Mouse (Mus musculus) left cerebral cortex, postnatal 36 days (tissue): ENCODE data around the gene Ager. TPM values are rescaled to one million over a fixed set of nuclear protein-coding genes. Genes with fewer than 3 reads are reported as not detected.

Experiments
- DNase-seq, 2 experiments: peaks; one replicate each; pipeline ENCODE4 v3.0.0; 2021 to 2022; ENCODE audit warnings: low spot score in 2 of 2, mixed read lengths in 1 of 2
- intact Hi-C: fragments of 180-260 bp; cut with DNase I; formaldehyde crosslinking; loops from one replicate; pipeline ENCODE4 v1.15.1; 2025
- total RNA-seq, 2 experiments: library from RNA; stranded (reverse); gene quantifications; 2 replicates each; pipeline ENCODE4 v1.2.3; 2021

Ager gene
- total RNA-seq, result under 1 TPM; 0.30 to 0.75 TPM

GRCm38 (mm10) chr17:34597566-34598095 is at the start of gene Ager:
Gene Ager (plus strand): TSS chr17:34597862.
- intact Hi-C loops, result loop anchor here (5.0 to 10.0 kb wide), 2 partner anchors 35 to 563 kb away; partner anchors contain the start of genes Col11a2, Rxrb and Slc39a7
- no peak for DNase-seq

- intact Hi-C loops, result no loop called here
- DNase-seq, result no peak
These were observed 48.5 kb upstream of the Ager start for GRCm38 (mm10) chr17:34549156-34549555.

DNA sequence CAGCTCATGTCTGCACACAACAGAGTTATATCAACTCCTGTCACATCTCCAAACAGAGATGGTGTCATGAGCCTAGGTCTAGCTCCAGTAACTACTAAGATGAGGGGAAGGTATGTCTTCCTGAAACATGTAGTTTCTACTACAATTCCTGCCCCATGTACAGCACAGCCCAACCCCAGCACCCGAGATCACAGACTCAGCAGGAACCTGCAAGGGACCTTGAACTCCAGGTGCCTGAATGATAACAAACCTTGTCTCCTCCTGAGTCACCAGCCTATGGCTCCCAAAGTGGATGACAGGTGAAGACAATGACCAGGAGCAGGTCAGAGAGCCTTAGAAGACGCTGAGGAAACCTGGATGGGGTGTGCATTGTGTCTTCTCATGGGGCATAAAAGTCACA is 47.8 kb upstream of the Ager start:
- no peak for DNase-seq
- intact Hi-C loops, result no loop called here

DNA sequence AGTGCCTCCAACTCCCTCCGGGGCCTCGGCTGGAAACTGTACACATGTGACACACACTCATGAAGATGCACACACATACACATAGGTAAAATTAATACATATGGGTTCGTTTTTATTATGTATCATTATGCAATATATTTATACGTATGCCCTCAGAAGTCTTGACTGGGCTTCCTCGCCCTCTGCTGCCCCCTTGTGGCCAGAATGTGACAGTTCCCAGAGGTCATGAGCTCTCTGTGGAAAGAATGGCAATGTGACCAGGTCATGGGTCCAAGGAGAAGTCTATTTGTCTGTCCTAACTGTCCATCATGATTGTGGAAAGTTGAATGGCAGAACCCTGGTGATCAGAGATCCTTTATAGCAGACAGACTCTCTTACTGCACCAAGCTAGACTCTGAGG is 42.2 kb upstream of the Ager start:
- DNase-seq, result peak; percentile 47 to 60
- intact Hi-C loops, result loop anchor here (5.0 kb wide), 1 partner anchor 113 kb away; no protein-coding TSS in a partner anchor

DNA sequence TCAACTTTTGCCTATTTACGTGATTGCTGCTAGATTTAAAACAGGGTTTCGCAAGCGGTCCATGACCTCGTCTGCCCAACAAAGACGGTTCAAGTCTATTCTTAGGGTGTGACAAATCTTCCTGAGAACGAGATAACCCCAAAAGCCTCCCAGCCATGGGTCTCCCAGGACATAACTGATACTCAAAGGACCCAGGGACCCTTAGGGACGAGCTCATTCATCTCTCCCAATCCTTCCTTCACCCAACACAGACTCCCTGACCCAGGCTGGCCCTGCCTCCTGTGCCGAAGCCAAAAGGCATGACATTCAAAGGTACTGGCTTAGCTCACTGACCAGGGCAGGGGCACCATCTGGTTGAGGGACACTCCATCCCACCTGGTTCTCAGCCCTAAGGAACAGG is 41.3 kb upstream of the Ager start:
- intact Hi-C loops, result loop anchor here (5.0 kb wide), 1 partner anchor 114 kb away; no protein-coding TSS in a partner anchor
- DNase-seq, result no peak

DNA sequence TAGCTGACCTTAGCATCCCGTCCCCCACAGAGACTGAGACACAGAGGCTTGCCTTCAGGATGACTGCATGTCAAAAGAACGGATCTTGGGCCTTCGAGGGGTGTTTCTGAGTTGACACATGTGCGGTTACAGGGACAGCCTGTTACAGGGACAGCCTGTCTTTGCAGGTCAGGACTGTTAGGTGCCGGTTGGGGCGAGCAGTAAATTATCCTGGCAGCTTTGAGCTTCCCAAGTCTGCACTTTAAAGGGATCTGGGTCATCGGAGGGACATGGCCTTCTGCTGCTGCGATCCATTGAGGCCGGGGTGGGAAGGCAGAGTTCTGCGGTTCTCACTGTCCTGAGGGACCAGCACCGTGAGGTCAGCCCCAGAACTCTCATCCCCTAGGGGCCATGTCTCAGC is 40.3 kb upstream of the Ager start:
- intact Hi-C loops, result loop anchor here (5.0 kb wide), 1 partner anchor 115 kb away; no protein-coding TSS in a partner anchor
- no peak for DNase-seq

DNA sequence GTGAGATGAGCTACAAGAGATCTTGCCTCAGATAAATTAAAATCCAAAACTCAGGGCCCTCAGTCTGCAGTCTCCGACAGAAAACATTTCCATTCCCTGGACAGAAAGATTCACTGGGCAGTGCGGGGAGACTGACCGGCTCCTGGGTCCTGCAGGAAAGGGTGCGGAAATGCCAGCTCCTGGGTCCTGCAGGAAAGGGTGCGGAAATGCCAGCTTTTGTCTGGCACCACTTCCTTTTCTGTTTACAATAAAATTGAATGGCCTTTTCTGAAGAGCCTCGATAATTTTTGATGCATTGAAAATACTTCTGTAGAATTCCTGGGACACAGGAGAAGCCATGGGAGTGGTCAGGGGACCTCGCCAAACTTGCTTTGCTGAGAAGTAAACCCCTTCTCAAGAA is 38.5 kb upstream of the Ager start:
- intact Hi-C loops, result loop anchor here (5.0 kb wide), 1 partner anchor 117 kb away; no protein-coding TSS in a partner anchor

DNA sequence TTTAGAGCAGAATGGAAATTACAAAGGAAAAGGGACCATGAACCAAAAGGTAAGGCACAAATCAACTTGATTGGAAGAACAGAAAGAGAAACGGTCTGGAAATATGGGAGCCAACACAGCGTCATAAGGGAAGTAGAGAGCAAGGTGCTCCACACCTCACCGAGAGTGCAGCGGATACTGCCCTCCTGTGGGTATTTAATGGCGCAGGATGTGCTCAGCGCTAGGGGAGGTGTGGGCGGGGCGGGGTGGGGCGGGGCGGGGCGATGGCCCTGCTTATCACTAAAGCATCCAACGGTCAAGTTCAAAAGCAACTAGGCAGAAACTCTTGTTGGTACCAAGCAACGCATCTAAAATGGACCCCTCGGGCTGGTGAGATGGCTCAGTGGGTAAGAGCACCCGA is 37.8 kb upstream of the Ager start:
- intact Hi-C loops, result loop anchor here (5.0 kb wide), 1 partner anchor 118 kb away; no protein-coding TSS in a partner anchor
- DNase-seq, result no peak

More for the DNA sequence above, 38.5 kb upstream of the Ager start:
- DNase-seq, result no peak

DNA sequence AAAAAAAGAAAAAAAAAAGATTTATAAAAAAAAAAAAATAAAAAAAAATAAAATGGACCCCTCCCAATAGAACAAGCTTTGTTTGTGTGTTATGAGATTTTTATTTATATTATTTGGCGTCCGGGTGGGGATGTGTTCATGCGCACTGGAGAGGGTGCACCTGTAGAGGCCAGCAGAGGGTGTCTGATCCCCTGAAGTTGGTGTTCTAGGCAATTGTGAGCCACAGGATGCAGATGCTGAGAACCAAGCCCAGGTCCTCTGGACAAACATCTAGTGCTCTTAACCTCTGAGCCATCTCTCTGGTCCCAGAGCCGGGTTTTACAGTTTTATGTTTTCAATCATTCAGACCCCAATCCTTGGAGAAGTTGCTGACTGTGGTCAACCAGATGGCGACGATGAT is 37.2 kb upstream of the Ager start:
- intact Hi-C loops, result no loop called here

GRCm38 (mm10) chr17:34561200-34561599 is 36.5 kb upstream of the Ager start:
- no peak for DNase-seq
- intact Hi-C loops, result no loop called here

More for the DNA sequence above, 37.2 kb upstream of the Ager start:
- DNase-seq, result no peak

DNA sequence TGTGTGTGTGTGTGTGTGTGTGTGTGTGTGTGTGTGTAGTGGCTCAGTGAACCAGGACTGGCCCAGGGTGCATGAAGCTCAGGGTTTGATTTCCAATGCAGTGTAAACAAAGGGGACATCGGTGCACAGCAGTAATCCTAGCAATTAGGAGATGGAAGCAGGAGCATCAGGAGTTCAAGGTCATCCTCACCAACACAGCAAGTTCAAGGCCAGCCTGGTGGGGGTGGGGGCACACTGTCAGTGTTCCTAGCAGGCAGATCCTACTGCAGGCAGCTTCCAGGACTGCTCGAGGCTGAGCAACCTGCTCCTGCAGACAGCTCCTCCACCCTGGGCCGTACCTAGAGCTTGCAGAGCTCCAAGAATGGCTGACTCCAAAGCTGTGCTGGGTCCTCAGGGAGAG is 35.1 kb upstream of the Ager start:
- intact Hi-C loops, result no loop called here
- no peak for DNase-seq

DNA sequence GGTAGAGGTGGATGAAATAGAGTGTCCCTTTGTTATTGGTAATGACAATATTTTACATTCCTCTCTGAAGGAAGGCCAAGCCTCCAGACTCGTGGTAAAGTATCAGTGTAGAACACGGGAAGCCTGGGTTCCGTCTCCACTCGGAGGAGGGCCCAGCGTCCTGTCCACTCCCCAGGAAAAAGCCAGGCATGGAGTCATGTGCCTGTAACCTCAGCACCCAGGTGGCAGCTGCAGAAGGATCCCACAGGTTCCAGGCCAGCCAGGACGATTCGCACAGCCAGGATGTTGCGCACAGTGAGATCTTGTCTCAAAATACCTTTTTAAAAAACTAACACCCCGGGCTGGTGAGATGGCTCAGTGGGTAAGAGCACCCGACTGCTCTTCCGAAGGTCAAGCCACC is 34.3 kb upstream of the Ager start:
- intact Hi-C loops, result no loop called here

GRCm38 (mm10) chr17:34564003-34564421 is 33.6 kb upstream of the Ager start, which contains the start of gene Notch4:
Gene Notch4 (plus strand): TSS chr17:34564268.
- intact Hi-C loops, result no loop called here

More for the DNA sequence above, 34.3 kb upstream of the Ager start:
- no peak for DNase-seq

GRCm38 (mm10) chr17:34564796-34565195 is 32.9 kb upstream of the Ager start:
- intact Hi-C loops, result no loop called here
- no peak for DNase-seq

More at GRCm38 (mm10) chr17:34564003-34564421, 33.6 kb upstream of the Ager start, which contains the start of gene Notch4:
- DNase-seq, result no peak

- intact Hi-C loops, result no loop called here
- no peak for DNase-seq
These were observed 30.4 kb upstream of the Ager start for GRCm38 (mm10) chr17:34567311-34567710.

- intact Hi-C loops, result no loop called here
- DNase-seq, result no peak
These were observed 29.2 kb upstream of the Ager start for GRCm38 (mm10) chr17:34568421-34568820.

- intact Hi-C loops, result no loop called here
- DNase-seq, result no peak
These were observed 27.7 kb upstream of the Ager start for GRCm38 (mm10) chr17:34569919-34570318.

GRCm38 (mm10) chr17:34571875-34572274 is 25.8 kb upstream of the Ager start:
- intact Hi-C loops, result no loop called here
- DNase-seq, result no peak

GRCm38 (mm10) chr17:34572361-34572760 is 25.3 kb upstream of the Ager start:
- intact Hi-C loops, result no loop called here
- DNase-seq, result no peak

DNA sequence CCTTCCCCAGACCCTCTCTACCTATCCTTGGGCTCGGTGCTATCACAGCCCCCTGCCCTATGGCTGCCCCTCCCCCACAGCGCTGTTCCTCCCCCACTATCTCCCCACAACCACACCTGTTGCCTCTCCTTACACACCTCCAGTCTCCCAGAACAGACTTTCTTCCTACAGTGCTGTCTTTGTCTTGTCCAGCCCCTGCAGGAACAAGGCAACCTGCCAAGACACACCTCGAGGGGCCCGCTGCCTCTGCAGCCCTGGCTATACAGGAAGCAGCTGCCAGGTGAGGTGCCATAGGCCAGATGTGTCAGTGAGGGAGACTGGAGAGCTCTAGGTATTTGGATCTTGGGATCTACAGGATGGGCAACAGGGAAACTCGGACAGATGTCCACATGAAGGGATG is 21.1 kb upstream of the Ager start:
- intact Hi-C loops, result no loop called here

DNA sequence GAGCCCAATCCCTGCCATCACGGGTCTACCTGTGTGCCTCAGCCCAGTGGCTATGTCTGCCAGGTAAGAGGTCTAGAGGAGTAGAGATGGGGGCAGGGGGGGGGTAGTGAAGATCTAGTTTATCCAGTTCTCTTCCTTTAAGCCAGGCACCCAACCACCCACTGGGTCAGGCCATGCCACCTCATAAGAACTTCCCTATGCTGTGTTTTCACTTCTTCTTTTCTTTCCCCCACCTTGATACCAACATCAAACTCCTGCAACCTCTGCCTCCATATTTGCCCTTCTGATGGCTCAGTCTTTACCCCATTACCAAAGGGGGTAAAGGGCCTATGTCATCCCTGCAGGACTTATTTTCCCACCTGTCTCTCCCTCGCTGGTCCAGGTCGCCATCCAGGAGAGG is 19.6 kb upstream of the Ager start:
- no peak for DNase-seq
- intact Hi-C loops, result no loop called here

More for the DNA sequence above, 21.1 kb upstream of the Ager start:
- no peak for DNase-seq

- DNase-seq, result no peak
- intact Hi-C loops, result no loop called here
These were observed 15.1 kb upstream of the Ager start for GRCm38 (mm10) chr17:34582528-34582927.
